Comparison of ENCODE assay signal across 16 mouse cellular contexts in genomic region chr7:3643412-3643811, GRCm38 (mm10). TPM values are rescaled to one million over a fixed set of nuclear protein-coding genes. Genes with fewer than 3 reads are reported as not detected.
DNase-seq lines count a peak whose midpoint lies in the region; ATAC-seq and TF ChIP-seq lines count a peak whose summit lies in the region.
"Had no signal": no experiment of that assay in that cellular context is flagged by ENCODE, and none has a peak within 500 bp of the region (broad histone marks: within the 10 kb centered on the region; RNA-seq: fewer than 3 reads in every experiment).

No protein-coding gene starts in this region.

- ATAC-seq in forebrain, embryonic 13.5 days, result no peak
- no peak for ATAC-seq in forebrain, embryonic 14.5 days
- ATAC-seq in liver, embryonic 11.5 days (replicated peaks; ENCODE audit: low FRiP score), result no peak
- ATAC-seq in stomach, embryonic 15.5 days (ENCODE audit: insufficient read depth, low FRiP score, low read depth), result no peak
- ATAC-seq in stomach, postnatal 0 days (ENCODE audit: low FRiP score, low TSS enrichment), result no peak
- no peak for ATAC-seq in neural tube, embryonic 15.5 days (ENCODE audit: low FRiP score)

- H3K9ac ChIP-seq in forebrain, embryonic 13.5 days, result no peak overlapping the region
- H3K9ac ChIP-seq in forebrain, embryonic 14.5 days (ENCODE audit: low read length), result no peak overlapping the region
- H3K9ac ChIP-seq in liver, embryonic 11.5 days (ENCODE audit: low read depth, low read length), result no peak overlapping the region
- H3K9ac ChIP-seq in stomach, embryonic 15.5 days, result no peak overlapping the region
- no peak overlapping the region for H3K9ac ChIP-seq in stomach, postnatal 0 days (ENCODE audit: low read length)
- peak overlapping the region; percentile 40; the same call in 1 of the 2 replicates for H3K9ac ChIP-seq in neural tube, embryonic 15.5 days (replicated peaks)

- TF ChIP-seq EP300 in stomach, postnatal 0 days (optimal IDR thresholded peaks at IDR 0.05), result no peak

- no peak for TF ChIP-seq CTCF in stomach, postnatal 0 days (IDR thresholded peaks at IDR 0.05; ENCODE audit: low read depth)

- H3K36me3 ChIP-seq in forebrain, embryonic 13.5 days (ENCODE audit: poor library complexity, severe bottlenecking), result peaks cover 46% of the 10 kb centered on the region
- peaks cover 36% of the 10 kb centered on the region for H3K36me3 ChIP-seq in forebrain, embryonic 14.5 days (ENCODE audit: control insufficient read depth, insufficient read depth, low read length)
- peaks cover 21% of the 10 kb centered on the region for H3K36me3 ChIP-seq in liver, embryonic 11.5 days (ENCODE audit: control insufficient read depth, insufficient read depth, low read length)
- peaks cover 35% of the 10 kb centered on the region for H3K36me3 ChIP-seq in stomach, embryonic 15.5 days
- H3K36me3 ChIP-seq in stomach, postnatal 0 days (ENCODE audit: control insufficient read depth, insufficient read depth, low read length), result peaks cover 14% of the 10 kb centered on the region; the same call in 1 of the 2 replicates
- H3K36me3 ChIP-seq in neural tube, embryonic 15.5 days, result peaks cover 23% of the 10 kb centered on the region

- H3K4me2 ChIP-seq in forebrain, embryonic 13.5 days, result peak overlapping the region; percentile 93; the same call in 1 of the 2 replicates
- H3K4me2 ChIP-seq in forebrain, embryonic 14.5 days (ENCODE audit: low read length), result no peak overlapping the region
- H3K4me2 ChIP-seq in liver, embryonic 11.5 days, result peak overlapping the region; percentile 90
- peak overlapping the region; percentile 79; the same call in 1 of the 2 replicates for H3K4me2 ChIP-seq in stomach, embryonic 15.5 days
- no peak overlapping the region for H3K4me2 ChIP-seq in stomach, postnatal 0 days (replicated peaks; ENCODE audit: low read depth)
- H3K4me2 ChIP-seq in neural tube, embryonic 15.5 days, result peak overlapping the region; percentile 80

- no peak overlapping the region for H3K27ac ChIP-seq in forebrain, embryonic 13.5 days
- no peak overlapping the region for H3K27ac ChIP-seq in forebrain, embryonic 14.5 days (ENCODE audit: low read depth, low read length)
- H3K27ac ChIP-seq in liver, embryonic 11.5 days (ENCODE audit: low read depth, low read length), result no peak overlapping the region
- H3K27ac ChIP-seq in stomach, embryonic 15.5 days, result no peak overlapping the region
- no peak overlapping the region for H3K27ac ChIP-seq in stomach, postnatal 0 days (replicated peaks)
- no peak overlapping the region for H3K27ac ChIP-seq in neural tube, embryonic 15.5 days (replicated peaks)

- H3K4me3 ChIP-seq in forebrain, embryonic 13.5 days, result no peak overlapping the region
- H3K4me3 ChIP-seq in forebrain, embryonic 14.5 days (ENCODE audit: low read depth, low read length), result no peak overlapping the region
- H3K4me3 ChIP-seq in liver, embryonic 11.5 days (ENCODE audit: low read depth, low read length), result no peak overlapping the region
- no peak overlapping the region; the same call in 1 of the 2 replicates for H3K4me3 ChIP-seq in stomach, embryonic 15.5 days (replicated peaks)
- no peak overlapping the region for H3K4me3 ChIP-seq in stomach, postnatal 0 days (ENCODE audit: low read depth, low read length)
- no peak overlapping the region for H3K4me3 ChIP-seq in neural tube, embryonic 15.5 days (replicated peaks)

- 75% methylated on average over 5 of the region's 5 CpGs for WGBS in forebrain, embryonic 13.5 days
- WGBS in forebrain, embryonic 14.5 days, result 71% methylated on average over 5 of the region's 5 CpGs
- WGBS in liver, embryonic 11.5 days, result 57% methylated on average over 5 of the region's 5 CpGs
- 67% methylated on average over 5 of the region's 5 CpGs for WGBS in stomach, embryonic 15.5 days
- WGBS in stomach, postnatal 0 days, result 59% methylated on average over 5 of the region's 5 CpGs
- 71% methylated on average over 5 of the region's 5 CpGs for WGBS in neural tube, embryonic 15.5 days

- no peaks in the 10 kb centered on the region for H3K27me3 ChIP-seq in forebrain, embryonic 13.5 days
- no peaks in the 10 kb centered on the region for H3K27me3 ChIP-seq in forebrain, embryonic 14.5 days (replicated peaks; ENCODE audit: control insufficient read depth, insufficient read depth, low read length)
- H3K27me3 ChIP-seq in liver, embryonic 11.5 days (replicated peaks; ENCODE audit: control insufficient read depth, insufficient read depth, low read length), result no peaks in the 10 kb centered on the region
- no peaks in the 10 kb centered on the region for H3K27me3 ChIP-seq in stomach, embryonic 15.5 days (replicated peaks)
- no peaks in the 10 kb centered on the region for H3K27me3 ChIP-seq in stomach, postnatal 0 days (ENCODE audit: control insufficient read depth, insufficient read depth, low read length)
- no peaks in the 10 kb centered on the region for H3K27me3 ChIP-seq in neural tube, embryonic 15.5 days (replicated peaks)
- H3K27me3 ChIP-seq: CH12.LX; embryonic facial prominence, embryonic 12.5 days; forebrain, embryonic 12.5 days had no signal

- H3K9me3 ChIP-seq in forebrain, embryonic 13.5 days (replicated peaks), result no peaks in the 10 kb centered on the region
- no peaks in the 10 kb centered on the region for H3K9me3 ChIP-seq in forebrain, embryonic 14.5 days (replicated peaks; ENCODE audit: control insufficient read depth, low read length)
- H3K9me3 ChIP-seq in liver, embryonic 11.5 days (ENCODE audit: control insufficient read depth, low read length), result no peaks in the 10 kb centered on the region
- H3K9me3 ChIP-seq in stomach, embryonic 15.5 days, result no peaks in the 10 kb centered on the region
- H3K9me3 ChIP-seq in stomach, postnatal 0 days (ENCODE audit: control insufficient read depth, low read length), result no peaks in the 10 kb centered on the region
- no peaks in the 10 kb centered on the region for H3K9me3 ChIP-seq in neural tube, embryonic 15.5 days (replicated peaks)
- H3K9me3 ChIP-seq: embryonic facial prominence, embryonic 12.5 days; forebrain, embryonic 12.5 days had no signal

- H3K4me1 ChIP-seq in forebrain, embryonic 13.5 days, result peaks cover 30% of the 10 kb centered on the region
- peaks cover 24% of the 10 kb centered on the region for H3K4me1 ChIP-seq in forebrain, embryonic 14.5 days (ENCODE audit: control insufficient read depth, insufficient read depth, low read length)
- peaks cover 25% of the 10 kb centered on the region for H3K4me1 ChIP-seq in liver, embryonic 11.5 days (replicated peaks; ENCODE audit: control insufficient read depth, insufficient read depth, low read length)
- H3K4me1 ChIP-seq in stomach, embryonic 15.5 days, result peaks cover 27% of the 10 kb centered on the region
- peaks cover 10% of the 10 kb centered on the region for H3K4me1 ChIP-seq in stomach, postnatal 0 days (replicated peaks; ENCODE audit: control insufficient read depth, insufficient read depth)
- H3K4me1 ChIP-seq in neural tube, embryonic 15.5 days, result peaks cover 32% of the 10 kb centered on the region

- no peak for DNase-seq in forebrain, embryonic 14.5 days (ENCODE audit: low spot score)
- DNase-seq in liver, embryonic 11.5 days (ENCODE audit: low spot score), result no peak
- no peak for DNase-seq in liver
- DNase-seq in stomach, postnatal 0 days (ENCODE audit: low spot score), result no peak
- no peak for DNase-seq in thymus, postnatal 4 days
- DNase-seq: cerebellum, adult 11 months; cerebellum, postnatal 36 days; kidney, postnatal 36 days; lung, adult 2 months; right cerebral cortex, postnatal 25 days had no signal

RNA-seq across cellular contexts. Expression of gene Cnot3, which starts 1.7 kb away (rescaled TPM):
- polyA plus RNA-seq in forebrain, embryonic 13.5 days (2015; fragmentation: Nextera tagmentation; extraction: Ambion mirVana), result 55.3 and 56.3 TPM in 2 replicates
- polyA plus RNA-seq in forebrain, embryonic 14.5 days (2014; fragmentation: Nextera tagmentation; extraction: Ambion mirVana), result 40.5 and 44.2 TPM in 2 replicates
- 69.6 and 76.5 TPM in 2 replicates for polyA plus RNA-seq in liver, embryonic 11.5 days (2014; fragmentation: Nextera tagmentation; extraction: Ambion mirVana)
- polyA plus RNA-seq in stomach, embryonic 15.5 days (2015; fragmentation: Nextera tagmentation; extraction: Ambion mirVana), result 44.6 and 46.4 TPM in 2 replicates
- 19.7 and 20.0 TPM in 2 replicates for polyA plus RNA-seq in stomach, postnatal 0 days (2015; fragmentation: Nextera tagmentation; extraction: Ambion mirVana)
- polyA plus RNA-seq in neural tube, embryonic 15.5 days (2015; fragmentation: Nextera tagmentation; extraction: Ambion mirVana), result 36.4 and 43.0 TPM in 2 replicates

RNA-seq across cellular contexts. Expression of gene Prpf31, which starts 13.6 kb away (rescaled TPM):
- polyA plus RNA-seq in forebrain, embryonic 13.5 days (2015; fragmentation: Nextera tagmentation; extraction: Ambion mirVana), result 134 and 149 TPM in 2 replicates
- polyA plus RNA-seq in forebrain, embryonic 14.5 days (2014; fragmentation: Nextera tagmentation; extraction: Ambion mirVana), result 99.7 and 102 TPM in 2 replicates
- 136 and 137 TPM in 2 replicates for polyA plus RNA-seq in liver, embryonic 11.5 days (2014; fragmentation: Nextera tagmentation; extraction: Ambion mirVana)
- polyA plus RNA-seq in stomach, embryonic 15.5 days (2015; fragmentation: Nextera tagmentation; extraction: Ambion mirVana), result 82.5 and 90.0 TPM in 2 replicates
- polyA plus RNA-seq in stomach, postnatal 0 days (2015; fragmentation: Nextera tagmentation; extraction: Ambion mirVana), result 40.3 and 43.6 TPM in 2 replicates
- polyA plus RNA-seq in neural tube, embryonic 15.5 days (2015; fragmentation: Nextera tagmentation; extraction: Ambion mirVana), result 85.9 and 93.1 TPM in 2 replicates

RNA-seq across cellular contexts. Expression of gene Tfpt, which starts 13.7 kb away (rescaled TPM):
- 31.3 and 33.1 TPM in 2 replicates for polyA plus RNA-seq in forebrain, embryonic 13.5 days (2015; fragmentation: Nextera tagmentation; extraction: Ambion mirVana)
- 31.3 and 34.8 TPM in 2 replicates for polyA plus RNA-seq in forebrain, embryonic 14.5 days (2014; fragmentation: Nextera tagmentation; extraction: Ambion mirVana)
- polyA plus RNA-seq in liver, embryonic 11.5 days (2014; fragmentation: Nextera tagmentation; extraction: Ambion mirVana), result 21.5 and 24.1 TPM in 2 replicates
- polyA plus RNA-seq in stomach, embryonic 15.5 days (2015; fragmentation: Nextera tagmentation; extraction: Ambion mirVana), result 23.7 and 25.2 TPM in 2 replicates
- polyA plus RNA-seq in stomach, postnatal 0 days (2015; fragmentation: Nextera tagmentation; extraction: Ambion mirVana), result 14.6 and 17.7 TPM in 2 replicates
- polyA plus RNA-seq in neural tube, embryonic 15.5 days (2015; fragmentation: Nextera tagmentation; extraction: Ambion mirVana), result 34.6 and 39.7 TPM in 2 replicates

RNA-seq across cellular contexts. Expression of gene Leng1, which starts 22.2 kb away (rescaled TPM):
- 16.1 and 19.2 TPM in 2 replicates for polyA plus RNA-seq in forebrain, embryonic 13.5 days (2015; fragmentation: Nextera tagmentation; extraction: Ambion mirVana)
- polyA plus RNA-seq in forebrain, embryonic 14.5 days (2014; fragmentation: Nextera tagmentation; extraction: Ambion mirVana), result 10.2 and 12.3 TPM in 2 replicates
- 13.4 and 13.5 TPM in 2 replicates for polyA plus RNA-seq in liver, embryonic 11.5 days (2014; fragmentation: Nextera tagmentation; extraction: Ambion mirVana)
- 17.7 and 18.3 TPM in 2 replicates for polyA plus RNA-seq in stomach, embryonic 15.5 days (2015; fragmentation: Nextera tagmentation; extraction: Ambion mirVana)
- polyA plus RNA-seq in stomach, postnatal 0 days (2015; fragmentation: Nextera tagmentation; extraction: Ambion mirVana), result 10.6 and 11.7 TPM in 2 replicates
- polyA plus RNA-seq in neural tube, embryonic 15.5 days (2015; fragmentation: Nextera tagmentation; extraction: Ambion mirVana), result 15.3 and 16.3 TPM in 2 replicates

RNA-seq across cellular contexts. Expression of gene Ndufa3, which starts 26.2 kb away (rescaled TPM):
- 452 and 481 TPM in 2 replicates for polyA plus RNA-seq in forebrain, embryonic 13.5 days (2015; fragmentation: Nextera tagmentation; extraction: Ambion mirVana)
- 424 and 576 TPM in 2 replicates for polyA plus RNA-seq in forebrain, embryonic 14.5 days (2014; fragmentation: Nextera tagmentation; extraction: Ambion mirVana)
- polyA plus RNA-seq in liver, embryonic 11.5 days (2014; fragmentation: Nextera tagmentation; extraction: Ambion mirVana), result 375 and 405 TPM in 2 replicates
- polyA plus RNA-seq in stomach, embryonic 15.5 days (2015; fragmentation: Nextera tagmentation; extraction: Ambion mirVana), result 456 and 472 TPM in 2 replicates
- polyA plus RNA-seq in stomach, postnatal 0 days (2015; fragmentation: Nextera tagmentation; extraction: Ambion mirVana), result 491 and 535 TPM in 2 replicates
- polyA plus RNA-seq in neural tube, embryonic 15.5 days (2015; fragmentation: Nextera tagmentation; extraction: Ambion mirVana), result 535 and 605 TPM in 2 replicates

Comparison
In these comparisons a context has a peak if more than half of its experiments do, and no peak if none do; other contexts are left out.
1. H3K4me2 ChIP-seq: peak in forebrain, embryonic 13.5 days (single experiment), liver, embryonic 11.5 days (single experiment), stomach, embryonic 15.5 days (single experiment) and neural tube, embryonic 15.5 days (single experiment); none in forebrain, embryonic 14.5 days (single experiment) and stomach, postnatal 0 days (single experiment).